Mouse (Mus musculus) hematopoietic stem cell, adult 5-6 weeks (primary cell): ENCODE data around the gene Ecpas. TPM values are rescaled to one million over a fixed set of nuclear protein-coding genes. Genes with fewer than 3 reads are reported as not detected.

ENCODE experiments used
- ATAC-seq, 2 experiments: fragments of 125-278 bp in 1 of 2; replicated peaks in 1 of 2; 2 replicates each; pipeline ENCODE4 v1.8.0; 2016 to 2017; ENCODE audit warnings: inconsistent platforms in 2 of 2, mild to moderate bottlenecking in 2 of 2, moderate number of reproducible peaks in 2 of 2, low read depth in 1 of 2, moderate TSS enrichment in 1 of 2; ENCODE audit not compliant: low FRiP score in 2 of 2, poor library complexity in 2 of 2, severe bottlenecking in 2 of 2, insufficient read depth in 1 of 2, low TSS enrichment in 1 of 2
- total RNA-seq: library from RNA; stranded (forward); fragments of 172-1452, 232-1000 nt; gene quantifications from 2 replicates; pipeline ENCODE4 v1.2.3, GENCODE M21; 2017

The Ecpas gene
- 76.4 and 95.9 TPM in 2 replicates for total RNA-seq

GRCm38 (mm10) chr4:58912629-58913335 is at the start of gene Ecpas:
Gene Ecpas (minus strand): TSS chr4:58912749.
- peak; percentile 69 to 73 for ATAC-seq

GRCm38 (mm10) chr4:58961719-58962118 is 49.2 kb upstream of the Ecpas start:
- ATAC-seq = no peak

GRCm38 (mm10) chr4:58952630-58953029 is 40.1 kb upstream of the Ecpas start:
- no peak for ATAC-seq

GRCm38 (mm10) chr4:58948391-58948790 is 35.8 kb upstream of the Ecpas start:
- no peak for ATAC-seq

GRCm38 (mm10) chr4:58944695-58945094 is 32.1 kb upstream of the Ecpas start:
- no peak for ATAC-seq

GRCm38 (mm10) chr4:58944206-58944553 is 31.6 kb upstream of the Ecpas start:
- no peak for ATAC-seq

GRCm38 (mm10) chr4:58943420-58944205 is 31.1 kb upstream of the Ecpas start, which contains the start of gene Zkscan16:
Gene Zkscan16 (plus strand): TSS chr4:58943628.
- ATAC-seq = peak; percentile 42 to 60

GRCm38 (mm10) chr4:58942942-58943341 is 30.4 kb upstream of the Ecpas start:
- no peak for ATAC-seq

- ATAC-seq = no peak
Observed at GRCm38 (mm10) chr4:58941638-58942037, 29.1 kb upstream of the Ecpas start.

GRCm38 (mm10) chr4:58935846-58936245 is 23.3 kb upstream of the Ecpas start:
- no peak for ATAC-seq

GRCm38 (mm10) chr4:58934746-58935476 is 22.4 kb upstream of the Ecpas start:
- peak; percentile 73 to 90; a peak in 3 of 4 replicates for ATAC-seq

GRCm38 (mm10) chr4:58934308-58934707 is 21.8 kb upstream of the Ecpas start:
- ATAC-seq = no peak

GRCm38 (mm10) chr4:58932541-58932940 is 20.0 kb upstream of the Ecpas start:
- no peak for ATAC-seq

- no peak for ATAC-seq
Observed at GRCm38 (mm10) chr4:58927661-58928060, 15.1 kb upstream of the Ecpas start.

- ATAC-seq = no peak
Observed at GRCm38 (mm10) chr4:58926120-58926519, 13.6 kb upstream of the Ecpas start.

- no peak for ATAC-seq
Observed at GRCm38 (mm10) chr4:58925664-58926063, 13.1 kb upstream of the Ecpas start.

GRCm38 (mm10) chr4:58923933-58924332 is 11.4 kb upstream of the Ecpas start:
- ATAC-seq = no peak
